Mouse (Mus musculus) kidney, adult 8-10 months (tissue): ENCODE results near the gene Bmpr2.

ENCODE experiments used
- DNase-seq, 2 experiments: peaks; one replicate each; pipeline ENCODE4 v3.0.0; 2022

Gene Bmpr2

DNA sequence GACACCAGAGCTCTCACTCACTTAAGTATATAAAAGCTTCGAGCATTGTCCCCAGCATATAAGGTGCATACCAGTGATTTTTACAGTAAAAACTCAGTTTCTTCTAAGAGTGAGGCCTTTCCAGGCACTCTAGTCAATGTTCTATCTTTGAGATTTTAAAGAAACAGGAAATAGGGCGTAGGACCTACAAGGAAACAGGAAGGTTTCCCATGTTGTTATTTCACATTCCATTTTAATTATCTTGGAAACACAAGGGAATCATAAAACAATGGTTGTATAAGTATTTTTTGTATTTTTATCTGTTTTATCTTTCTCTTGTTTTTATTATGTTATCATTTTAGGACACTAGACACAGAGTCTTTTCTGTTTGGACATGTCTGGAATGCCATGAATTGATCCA lies 34.7 kb downstream of the Bmpr2 start:
- DNase-seq: no peak

DNA sequence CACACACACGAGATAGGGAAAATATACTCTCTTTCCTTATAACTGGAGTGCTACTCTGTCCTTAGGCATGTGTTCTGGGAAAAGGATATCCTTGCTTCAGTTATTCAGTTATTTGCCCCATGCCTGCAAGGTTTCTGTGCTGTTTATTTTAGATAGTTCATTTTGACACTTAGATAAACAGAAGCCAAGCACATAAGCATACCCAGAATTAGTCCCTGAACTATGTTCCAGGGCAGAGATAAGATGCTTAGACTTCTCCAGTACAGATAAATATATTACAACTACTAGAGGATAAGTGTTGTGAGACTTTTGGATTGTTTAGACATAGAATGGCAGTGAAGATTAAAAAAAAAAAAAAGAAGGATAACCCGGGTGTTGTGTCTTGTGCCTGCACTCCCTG lies 41.2 kb downstream of the Bmpr2 start:
- no peak for DNase-seq

DNA sequence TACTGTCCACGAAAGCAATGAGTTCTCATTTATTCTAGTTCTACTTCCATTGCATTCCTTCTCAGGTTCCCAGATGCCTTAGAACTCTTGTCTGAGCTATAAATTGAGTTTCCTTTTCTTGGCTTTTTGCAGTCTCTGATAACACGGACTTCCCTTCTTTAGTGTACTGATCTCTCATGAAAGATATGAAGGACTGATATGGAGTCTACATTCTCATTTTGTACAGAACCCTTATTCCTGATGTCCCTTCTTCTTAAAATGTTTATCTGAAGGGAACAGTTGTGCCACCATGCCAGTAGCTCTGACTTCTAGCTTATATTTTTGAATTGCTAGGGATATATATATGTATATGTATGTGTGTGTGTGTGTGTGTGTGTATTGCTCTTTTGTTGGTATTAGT lies 46.7 kb downstream of the Bmpr2 start:
- no peak for DNase-seq

DNA sequence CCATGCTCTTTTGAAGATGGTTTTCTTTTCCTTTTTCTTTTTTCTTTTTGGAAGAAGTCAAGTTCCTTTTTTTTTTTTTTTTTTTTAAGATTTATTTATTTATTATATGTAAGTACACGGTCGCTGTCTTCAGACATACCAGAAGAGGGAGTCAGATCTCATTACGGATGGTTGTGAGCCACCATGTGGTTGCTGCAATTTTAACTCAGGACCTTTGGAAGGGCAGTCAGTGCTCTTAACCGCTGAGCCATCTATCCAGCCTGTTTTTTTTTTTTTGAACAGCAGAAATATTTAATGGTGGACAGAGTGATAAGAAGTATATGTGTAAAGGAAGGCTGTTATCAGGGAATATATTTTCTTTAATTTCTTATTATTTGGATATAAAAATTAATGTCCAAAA lies 49.6 kb downstream of the Bmpr2 start:
- DNase-seq: no peak

- DNase-seq: no peak
Observed at GRCm38 (mm10) chr1:59825421-59825820, 62.2 kb downstream of the Bmpr2 start.

DNA sequence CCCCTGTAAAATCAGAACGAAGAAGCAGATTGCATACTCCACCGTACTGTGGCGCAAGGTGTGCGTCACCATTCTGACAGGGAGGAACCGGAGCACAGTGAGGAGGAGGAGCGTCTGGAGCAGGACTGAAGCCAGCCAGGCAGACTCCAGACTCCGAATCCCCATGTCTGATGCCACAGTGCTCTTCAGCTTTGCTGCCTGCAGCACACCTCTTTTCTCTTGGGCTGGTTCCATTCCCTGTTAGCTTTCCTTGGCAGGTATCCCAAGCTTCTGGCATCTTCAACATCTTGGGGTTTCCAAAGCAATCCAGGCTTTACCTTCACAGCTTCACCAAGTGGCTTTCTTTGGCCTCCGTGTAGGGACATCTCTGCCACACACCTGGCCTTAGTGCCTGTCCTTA lies 63.4 kb downstream of the Bmpr2 start:
- DNase-seq: no peak

DNA sequence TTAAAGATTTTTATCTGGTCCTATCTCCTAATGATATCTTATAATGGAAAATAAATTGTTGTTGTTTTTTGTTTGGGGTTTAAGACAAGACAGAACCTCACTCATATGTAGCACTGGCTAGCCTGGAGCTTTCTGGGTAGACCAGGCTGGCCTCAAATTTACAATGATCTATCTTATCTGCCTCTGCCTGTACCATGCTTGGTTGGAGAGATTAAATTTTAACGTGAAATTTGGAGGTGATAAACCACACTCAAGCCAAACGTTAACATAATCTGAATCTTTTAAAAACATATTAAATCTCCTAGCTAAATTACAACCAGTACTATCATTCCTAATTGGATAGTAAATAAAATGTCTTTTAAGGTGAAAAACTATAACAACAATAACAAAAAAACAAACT lies 66.2 kb downstream of the Bmpr2 start:
- no peak for DNase-seq

DNA sequence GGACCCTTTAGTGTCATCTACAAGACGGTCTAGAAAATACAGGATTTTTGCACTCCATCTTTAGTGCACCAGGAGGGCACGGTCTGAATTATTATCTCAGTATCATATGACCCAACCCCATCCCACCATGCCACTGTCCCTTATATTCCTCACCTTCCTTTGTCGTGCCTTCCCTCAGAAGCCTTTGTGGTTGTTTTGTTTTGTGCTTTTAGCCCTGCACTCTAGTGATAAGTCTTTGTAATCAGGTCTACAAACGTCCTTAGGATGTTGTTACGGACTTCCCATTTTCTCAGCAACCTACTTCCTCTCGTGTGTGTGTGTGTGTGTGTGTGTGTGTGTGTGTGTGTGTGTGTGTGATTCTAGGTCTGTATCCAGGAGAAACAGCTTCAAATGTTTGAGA lies 67.0 kb downstream of the Bmpr2 start:
- DNase-seq: no peak

DNA sequence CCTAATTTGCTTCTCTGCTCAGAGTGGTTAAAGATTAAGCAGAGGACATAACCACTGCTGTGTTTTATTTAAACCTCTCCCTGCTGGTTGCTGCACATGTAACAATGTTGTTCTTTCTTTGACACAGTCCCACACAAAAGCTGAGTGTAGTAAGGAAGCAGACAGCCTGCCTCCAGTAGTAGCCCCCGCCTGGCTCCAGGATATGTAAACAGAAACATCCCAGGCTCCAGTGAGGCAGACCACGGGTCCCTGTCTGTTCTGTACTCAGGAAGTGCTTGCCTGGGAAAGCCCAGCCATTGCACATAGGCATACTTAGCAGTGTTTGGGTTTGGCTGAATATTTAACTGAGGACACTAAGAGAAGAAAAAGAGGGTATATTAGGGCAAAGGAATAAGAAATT lies 70.5 kb downstream of the Bmpr2 start:
- peak; percentile 9 to 12 for DNase-seq

- DNase-seq: no peak
Observed at GRCm38 (mm10) chr1:59848327-59848726, 85.1 kb downstream of the Bmpr2 start.

DNA sequence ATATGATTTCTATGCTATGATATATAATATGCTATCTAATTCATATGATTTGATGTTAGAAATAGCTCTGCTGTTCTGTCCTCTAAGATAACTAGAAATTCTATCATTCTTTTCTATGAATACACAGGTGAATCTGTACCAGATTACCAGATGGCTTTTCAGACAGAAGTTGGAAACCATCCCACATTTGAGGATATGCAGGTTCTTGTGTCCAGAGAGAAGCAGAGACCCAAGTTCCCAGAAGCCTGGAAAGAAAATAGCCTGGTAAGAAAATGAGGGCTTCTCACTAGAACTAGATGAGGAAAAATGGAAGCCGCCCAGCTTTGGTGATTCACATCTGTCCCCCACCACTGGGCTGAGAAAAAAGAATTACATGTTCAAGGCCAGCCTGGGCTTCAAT lies 95.8 kb downstream of the Bmpr2 start:
- no peak for DNase-seq

DNA sequence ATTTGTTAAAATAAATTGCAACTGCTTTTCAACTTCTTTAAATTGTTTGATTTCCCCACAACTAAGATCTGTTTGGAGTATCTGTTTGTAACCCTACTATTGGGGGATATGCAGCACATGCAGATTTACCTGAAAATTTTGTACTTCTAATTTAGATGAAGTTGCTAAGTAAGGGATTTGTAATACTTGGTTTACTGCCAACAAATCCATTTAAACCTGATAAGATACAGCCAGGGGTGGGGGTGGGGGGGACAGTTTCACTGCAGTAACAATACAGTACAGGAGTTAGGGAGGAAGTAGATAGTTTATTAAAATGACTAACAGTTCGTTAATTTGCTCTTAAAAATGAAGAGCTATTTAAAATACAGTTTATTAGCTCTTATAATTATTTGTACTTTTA lies 98.9 kb downstream of the Bmpr2 start:
- no peak for DNase-seq

GRCm38 (mm10) chr1:59868041-59868440 lies 104.8 kb downstream of the Bmpr2 start:
- DNase-seq: no peak

DNA sequence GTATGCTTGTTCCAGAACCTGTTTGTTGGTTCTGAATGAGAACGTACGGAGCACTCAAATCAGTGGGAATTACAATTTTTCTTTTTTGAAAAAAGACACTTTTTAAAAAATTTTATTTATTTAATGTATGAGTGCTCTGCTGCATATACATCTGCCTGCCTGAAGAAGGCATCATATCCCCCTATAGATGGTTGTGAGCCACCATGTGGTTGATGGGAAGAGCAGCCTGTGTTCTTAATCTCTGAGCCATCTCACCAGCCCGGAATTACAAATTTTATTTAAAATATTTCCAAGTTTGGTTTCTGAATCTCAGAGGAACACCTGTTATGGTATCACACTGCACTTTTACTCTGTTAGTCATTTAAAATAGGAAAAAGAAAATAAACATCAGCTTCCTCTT lies 110.8 kb downstream of the Bmpr2 start:
- DNase-seq: no peak

- no peak for DNase-seq
Observed at GRCm38 (mm10) chr1:59878098-59878497, 114.9 kb downstream of the Bmpr2 start.

- DNase-seq: peak; percentile 56 to 81
Observed at GRCm38 (mm10) chr1:59883349-59884134, 120.3 kb downstream of the Bmpr2 start.

DNA sequence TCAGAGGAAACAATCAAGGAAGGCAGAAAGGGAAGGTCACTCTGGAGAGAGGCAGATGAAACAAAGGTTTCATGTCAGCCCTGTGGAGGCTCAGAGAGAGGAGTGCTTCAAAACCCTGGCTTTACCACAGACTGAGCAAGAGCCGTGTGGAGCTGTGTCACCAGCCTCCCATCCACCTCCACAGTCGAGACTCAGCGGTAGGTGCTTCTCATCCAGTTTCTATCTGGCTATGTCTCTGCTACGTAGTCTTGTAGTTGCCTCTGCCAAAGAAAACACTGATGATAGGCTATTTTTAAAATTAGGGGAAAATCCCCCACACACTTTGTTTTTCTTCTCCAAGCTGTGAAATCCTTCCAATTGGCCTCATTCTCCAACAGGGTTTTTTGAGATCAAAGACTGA lies 123.7 kb downstream of the Bmpr2 start:
- DNase-seq: no peak

GRCm38 (mm10) chr1:59888018-59888417 lies 124.8 kb downstream of the Bmpr2 start:
- DNase-seq: no peak

DNA sequence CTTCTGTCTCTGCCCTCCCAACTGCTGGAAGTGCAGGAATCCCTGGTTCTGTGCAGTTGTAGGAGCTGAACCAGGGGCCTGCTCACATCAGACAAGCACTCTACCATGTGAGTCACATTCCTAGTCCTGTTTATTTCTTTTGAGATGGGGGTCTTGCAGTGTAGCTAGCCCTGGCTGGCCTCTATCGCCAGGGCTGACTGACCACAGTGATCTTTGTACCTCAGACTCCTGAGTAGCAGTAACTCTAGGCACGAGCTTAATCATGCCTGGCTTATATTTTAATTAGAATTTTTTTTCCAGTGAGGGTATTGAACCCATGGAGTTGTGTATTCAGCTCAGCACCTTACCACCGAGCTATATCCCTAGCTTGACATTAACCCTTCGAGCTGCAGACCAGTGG lies 128.0 kb downstream of the Bmpr2 start:
- no peak for DNase-seq

DNA sequence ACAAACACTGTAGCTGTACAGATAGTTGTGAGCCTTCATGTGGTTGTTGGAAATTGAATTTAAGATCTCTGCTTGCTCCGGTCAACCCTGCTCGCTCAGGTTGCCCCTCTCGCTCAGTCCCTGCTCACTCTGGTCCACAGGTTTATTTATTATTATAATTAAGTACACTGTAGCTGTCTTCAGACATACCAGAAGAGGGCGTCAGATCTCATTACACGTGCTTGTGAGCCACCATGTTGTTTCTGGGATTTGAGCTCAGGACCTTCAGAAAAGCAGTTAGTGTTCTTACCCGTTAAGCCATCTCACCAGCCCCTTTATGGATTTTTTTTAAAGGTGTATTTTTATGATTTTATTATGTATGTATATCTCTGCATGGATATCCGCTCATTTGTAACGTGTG lies 129.6 kb downstream of the Bmpr2 start:
- no peak for DNase-seq

- no peak for DNase-seq
Observed at GRCm38 (mm10) chr1:59894025-59894424, 130.8 kb downstream of the Bmpr2 start.

GRCm38 (mm10) chr1:59895456-59895855 lies 132.3 kb downstream of the Bmpr2 start:
- DNase-seq: peak; percentile 55 to 67

DNA sequence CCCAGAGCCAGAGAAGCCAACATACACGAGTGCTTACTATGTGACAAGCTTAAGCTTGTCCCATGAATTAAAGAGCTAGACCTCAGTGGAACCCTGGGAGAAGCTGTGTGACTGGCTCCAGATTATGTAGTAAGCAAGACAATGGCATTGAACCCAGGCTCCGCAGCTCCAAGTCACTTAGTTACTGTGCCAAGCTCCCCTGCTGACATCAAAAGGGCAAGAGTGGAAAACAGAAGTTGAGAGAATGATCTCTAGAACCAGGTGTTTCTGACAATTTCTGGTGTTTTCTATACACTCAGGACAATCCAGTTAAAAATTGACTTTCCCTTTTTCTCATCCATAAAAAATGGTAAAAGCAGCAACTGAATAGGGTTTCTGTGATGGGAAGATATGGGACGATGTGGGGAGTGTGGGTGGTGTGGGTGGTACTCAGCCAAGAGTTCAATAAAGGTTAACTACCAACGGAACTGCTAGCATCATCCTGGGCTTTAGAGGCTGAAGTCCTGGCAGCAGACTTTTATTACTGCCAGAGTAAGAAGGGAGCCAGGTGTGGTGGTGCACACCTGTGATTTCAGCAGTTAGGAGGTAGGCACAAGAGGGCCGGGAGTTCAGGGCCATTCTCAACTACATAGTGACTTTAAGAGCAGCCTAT lies 134.1 kb downstream of the Bmpr2 start:
- peak in 1 of 2 experiments; percentile 29 for DNase-seq

- no peak for DNase-seq
Observed at GRCm38 (mm10) chr1:59899679-59900078, 136.5 kb downstream of the Bmpr2 start.
